Mouse (Mus musculus): Measurements from ENCODE around the gene Zc3hav1l. TPM values are rescaled to one million over a fixed set of nuclear protein-coding genes. Genes with fewer than 3 reads are reported as not detected.
A peak's percentile ranks its signal among the peaks of the same experiment; 100 is the strongest.

Gene Zc3hav1l
- polyA plus RNA-seq, 1 experiment: 2.9 TPM

GRCm38 (mm10) chr6:38304981-38305380 is 5.9 kb upstream of the Zc3hav1l start:
- H3K27me3 ChIP-seq (ENCODE audit: control insufficient read depth, insufficient read depth, low read length): no peaks in the 10 kb centered on the region
- DNase-seq: no peak
- H3K4me1 ChIP-seq (ENCODE audit: control insufficient read depth, insufficient read depth, low read length): no peaks in the 10 kb centered on the region
- no peak for TF ChIP-seq CTCF (IDR thresholded peaks at IDR 0.05; ENCODE audit: borderline replicate concordance, insufficient read depth, low read depth, low read length)
- no peak overlapping the region for H3K27ac ChIP-seq (ENCODE audit: insufficient read depth, low read length)
- H3K4me3 ChIP-seq (replicated peaks; ENCODE audit: insufficient read depth, low read depth, low read length): no peak overlapping the region
- 76% methylated on average over 3 of the region's 3 CpGs for WGBS

GRCm38 (mm10) chr6:38298246-38298635 is 818 bp downstream of the Zc3hav1l start:
- TF ChIP-seq CTCF (IDR thresholded peaks at IDR 0.05; ENCODE audit: borderline replicate concordance, insufficient read depth, low read depth, low read length): no peak
- no peak for TF ChIP-seq POLR2A (IDR thresholded peaks at IDR 0.05; ENCODE audit: borderline replicate concordance, insufficient read depth, low read length)
- peak overlapping the region; percentile 79 for H3K4me3 ChIP-seq (replicated peaks; ENCODE audit: insufficient read depth, low read depth, low read length)
- no peaks in the 10 kb centered on the region for H3K27me3 ChIP-seq (ENCODE audit: control insufficient read depth, insufficient read depth, low read length)
- peak; percentile 17 to 46 for DNase-seq
- no peak overlapping the region for H3K27ac ChIP-seq (ENCODE audit: insufficient read depth, low read length)
- WGBS: 4% methylated on average over 10 of the region's 10 CpGs
- H3K4me1 ChIP-seq (ENCODE audit: control insufficient read depth, insufficient read depth, low read length): no peaks in the 10 kb centered on the region

- TF ChIP-seq CTCF (IDR thresholded peaks at IDR 0.05; ENCODE audit: borderline replicate concordance, insufficient read depth, low read depth, low read length) (no peak), POLR2A (IDR thresholded peaks at IDR 0.05; ENCODE audit: borderline replicate concordance, insufficient read depth, low read length) (no peak)
- Histone ChIP-seq H3K27me3 (ENCODE audit: control insufficient read depth, insufficient read depth, low read length) (no peaks in the 10 kb centered on the region), H3K27ac (ENCODE audit: insufficient read depth, low read length) (no peak overlapping the region), H3K4me3 (replicated peaks; ENCODE audit: insufficient read depth, low read depth, low read length) (no peak overlapping the region), H3K4me1 (ENCODE audit: control insufficient read depth, insufficient read depth, low read length) (no peaks in the 10 kb centered on the region)
- 60% methylated on average over 12 of the region's 12 CpGs for WGBS
- DNase-seq: no peak
Observed at GRCm38 (mm10) chr6:38297580-38298245, 1.3 kb downstream of the Zc3hav1l start.

GRCm38 (mm10) chr6:38293708-38294107 is 5.4 kb downstream of the Zc3hav1l start:
- 80% methylated on average over 3 of the region's 3 CpGs for WGBS
- Histone ChIP-seq H3K27me3 (ENCODE audit: control insufficient read depth, insufficient read depth, low read length) (no peaks in the 10 kb centered on the region), H3K4me3 (replicated peaks; ENCODE audit: insufficient read depth, low read depth, low read length) (no peak overlapping the region), H3K4me1 (ENCODE audit: control insufficient read depth, insufficient read depth, low read length) (no peaks in the 10 kb centered on the region), H3K27ac (ENCODE audit: insufficient read depth, low read length) (no peak overlapping the region)
- TF ChIP-seq CTCF (IDR thresholded peaks at IDR 0.05; ENCODE audit: borderline replicate concordance, insufficient read depth, low read depth, low read length) (no peak), POLR2A (IDR thresholded peaks at IDR 0.05; ENCODE audit: borderline replicate concordance, insufficient read depth, low read length) (no peak)
- no peak for DNase-seq

- no peak for DNase-seq
- no peak overlapping the region for H3K27ac ChIP-seq (ENCODE audit: insufficient read depth, low read length)
- no peak overlapping the region for H3K4me3 ChIP-seq (replicated peaks; ENCODE audit: insufficient read depth, low read depth, low read length)
- WGBS: 61% methylated on average over 11 of the region's 11 CpGs
- H3K27me3 ChIP-seq (ENCODE audit: control insufficient read depth, insufficient read depth, low read length): no peaks in the 10 kb centered on the region
- TF ChIP-seq POLR2A (IDR thresholded peaks at IDR 0.05; ENCODE audit: borderline replicate concordance, insufficient read depth, low read length) (no peak), CTCF (IDR thresholded peaks at IDR 0.05; ENCODE audit: borderline replicate concordance, insufficient read depth, low read depth, low read length) (no peak)
- no peaks in the 10 kb centered on the region for H3K4me1 ChIP-seq (ENCODE audit: control insufficient read depth, insufficient read depth, low read length)
Observed at GRCm38 (mm10) chr6:38292871-38293646, 6.0 kb downstream of the Zc3hav1l start.

GRCm38 (mm10) chr6:38284422-38284821 is 14.6 kb downstream of the Zc3hav1l start:
- no peak overlapping the region for H3K27ac ChIP-seq (ENCODE audit: insufficient read depth, low read length)
- 98% methylated on average over 19 of the region's 19 CpGs for WGBS
- DNase-seq: no peak
- no peaks in the 10 kb centered on the region for H3K4me1 ChIP-seq (ENCODE audit: control insufficient read depth, insufficient read depth, low read length)
- TF ChIP-seq CTCF (IDR thresholded peaks at IDR 0.05; ENCODE audit: borderline replicate concordance, insufficient read depth, low read depth, low read length): no peak
- no peak for TF ChIP-seq POLR2A (IDR thresholded peaks at IDR 0.05; ENCODE audit: borderline replicate concordance, insufficient read depth, low read length)
- no peak overlapping the region for H3K4me3 ChIP-seq (replicated peaks; ENCODE audit: insufficient read depth, low read depth, low read length)
- no peaks in the 10 kb centered on the region for H3K27me3 ChIP-seq (ENCODE audit: control insufficient read depth, insufficient read depth, low read length)

GRCm38 (mm10) chr6:38264466-38264865 is 34.6 kb downstream of the Zc3hav1l start:
- no peak for TF ChIP-seq CTCF (IDR thresholded peaks at IDR 0.05; ENCODE audit: borderline replicate concordance, insufficient read depth, low read depth, low read length)
- no peak for TF ChIP-seq POLR2A (IDR thresholded peaks at IDR 0.05; ENCODE audit: borderline replicate concordance, insufficient read depth, low read length)
- Histone ChIP-seq H3K27me3 (ENCODE audit: control insufficient read depth, insufficient read depth, low read length) (no peaks in the 10 kb centered on the region), H3K4me1 (ENCODE audit: control insufficient read depth, insufficient read depth, low read length) (no peaks in the 10 kb centered on the region), H3K4me3 (replicated peaks; ENCODE audit: insufficient read depth, low read depth, low read length) (no peak overlapping the region), H3K27ac (ENCODE audit: insufficient read depth, low read length) (no peak overlapping the region)
- DNase-seq: no peak
- WGBS: 56% methylated on average over 7 of the region's 7 CpGs
